Mouse (Mus musculus) CH12F3 (cell line): Measurements from ENCODE around the gene Pcgf2.
"Not testable (repeated sequence)": the region's sequence is repeated elsewhere in the genome, so short reads cannot be mapped to it uniquely, and the experiment has no call there.

Source experiments
- in situ Hi-C: fragments of 300-500 bp; cut with MboI; formaldehyde crosslinking; loops from 2 replicates; pipeline ENCODE4 v1.14.3; 2020; ENCODE audit warnings: low sequenced_read_pairs

The Pcgf2 gene

GRCm38 (mm10) chr11:97700003-97700745 is at the start of gene Pcgf2:
TSS of gene Pcgf2 (minus strand) at chr11:97700497.
- in situ Hi-C loops, result no loop called here

GRCm38 (mm10) chr11:97748496-97748895 is 48.2 kb upstream of the Pcgf2 start:
- in situ Hi-C loops, result no loop called here

- in situ Hi-C loops, result no loop called here
These were observed 47.5 kb upstream of the Pcgf2 start for GRCm38 (mm10) chr11:97747773-97748172.

GRCm38 (mm10) chr11:97745331-97745721 is 45.0 kb upstream of the Pcgf2 start:
- in situ Hi-C loops, result no loop called here

GRCm38 (mm10) chr11:97744718-97745330 is 44.5 kb upstream of the Pcgf2 start:
- in situ Hi-C loops, result no loop called here

DNA sequence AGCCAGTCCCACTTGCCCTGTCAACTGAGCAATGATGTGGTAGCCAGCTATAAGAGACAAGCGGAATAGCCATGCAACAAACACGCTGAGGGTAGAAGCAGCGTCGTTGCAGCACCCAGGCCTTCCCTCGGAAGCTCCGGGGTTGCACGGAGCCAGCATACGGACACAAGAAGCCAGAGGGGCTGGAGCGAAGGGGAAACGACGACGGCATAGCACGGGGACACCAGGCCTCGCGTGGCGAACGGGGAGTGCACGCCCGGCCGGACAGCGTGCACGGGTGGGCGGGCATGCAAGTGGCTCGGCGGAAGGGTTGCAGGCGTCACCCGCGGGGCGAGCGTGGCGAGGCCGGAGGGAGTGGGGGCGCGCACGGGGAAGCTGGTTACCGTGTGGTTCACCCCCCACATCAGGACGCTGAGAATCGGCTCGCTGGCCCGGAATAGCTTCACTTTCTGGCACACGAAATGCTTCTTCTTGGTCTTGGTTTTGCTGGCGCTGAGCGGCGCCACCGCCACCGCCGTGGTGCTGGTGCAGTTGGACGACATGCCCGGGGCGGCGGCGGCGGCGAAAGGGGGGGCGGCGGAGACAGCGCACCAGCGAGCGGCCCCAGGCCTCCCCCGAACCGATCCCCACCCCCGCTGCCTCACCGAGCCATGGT is 43.9 kb upstream of the Pcgf2 start, which contains the start of gene Pip4k2b:
Gene Pip4k2b (minus strand): TSS at position 642 of the 655 bp plus-strand sequence.
- in situ Hi-C loops, result no loop called here

GRCm38 (mm10) chr11:97743423-97743822 is 43.1 kb upstream of the Pcgf2 start:
- in situ Hi-C loops, result no loop called here

DNA sequence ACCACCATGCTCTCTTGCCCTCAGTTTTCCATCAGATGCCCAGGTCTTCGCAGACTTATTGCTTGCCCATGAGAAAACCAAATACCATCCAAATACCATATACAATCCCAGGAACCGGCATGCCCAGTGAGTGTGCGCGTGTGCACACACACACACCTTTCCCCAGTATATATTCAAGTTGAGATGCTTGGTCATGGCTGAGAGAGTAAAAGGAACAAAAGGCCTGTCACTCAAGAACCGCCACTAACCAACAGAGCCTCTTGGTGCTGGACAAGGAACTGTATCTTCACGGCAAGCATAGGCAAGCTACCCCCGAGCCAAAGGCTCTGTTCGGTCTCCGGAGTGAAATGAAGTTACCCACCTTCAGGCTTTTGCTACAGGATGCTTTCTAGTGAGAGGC is 42.3 kb upstream of the Pcgf2 start:
- in situ Hi-C loops, result no loop called here

DNA sequence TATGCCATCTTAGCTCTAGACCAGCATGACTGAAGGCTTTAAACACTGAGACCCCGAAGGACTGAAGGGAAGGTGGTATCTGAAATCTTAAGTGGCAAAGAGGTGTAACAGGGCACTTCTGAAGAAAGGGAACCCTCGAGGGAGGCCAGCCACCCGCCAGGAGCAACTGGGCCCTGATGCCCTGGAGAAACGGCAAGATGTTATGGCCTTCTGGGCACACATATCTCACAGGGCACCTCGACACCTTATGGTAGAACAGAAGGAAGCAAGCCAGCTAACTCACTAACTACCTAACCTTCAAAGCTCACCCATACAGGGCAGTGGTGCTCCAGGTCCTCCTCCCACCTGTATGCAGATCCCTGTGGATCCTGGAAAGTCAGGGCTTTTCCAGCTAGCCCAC is 41.9 kb upstream of the Pcgf2 start:
- in situ Hi-C loops, result no loop called here

DNA sequence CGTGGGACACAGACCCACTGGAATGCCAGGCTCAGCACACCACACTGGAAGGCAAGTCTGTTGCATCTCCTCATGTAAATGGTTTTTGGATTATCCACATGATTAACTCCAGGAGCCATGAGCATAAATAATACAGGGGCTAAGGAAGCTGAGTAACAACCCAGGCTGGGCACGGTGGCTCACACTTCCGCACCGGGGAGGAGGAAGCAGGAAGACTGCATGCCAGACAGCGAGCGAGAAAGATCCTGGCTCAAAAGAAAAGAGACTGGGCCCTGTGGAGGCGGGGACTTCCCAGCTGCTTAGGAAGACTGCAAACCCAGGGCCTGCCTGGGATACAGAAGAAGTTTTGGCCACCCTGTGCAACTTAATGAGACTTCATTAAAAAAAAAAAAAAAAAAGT is 39.9 kb upstream of the Pcgf2 start:
- in situ Hi-C loops, result no loop called here

DNA sequence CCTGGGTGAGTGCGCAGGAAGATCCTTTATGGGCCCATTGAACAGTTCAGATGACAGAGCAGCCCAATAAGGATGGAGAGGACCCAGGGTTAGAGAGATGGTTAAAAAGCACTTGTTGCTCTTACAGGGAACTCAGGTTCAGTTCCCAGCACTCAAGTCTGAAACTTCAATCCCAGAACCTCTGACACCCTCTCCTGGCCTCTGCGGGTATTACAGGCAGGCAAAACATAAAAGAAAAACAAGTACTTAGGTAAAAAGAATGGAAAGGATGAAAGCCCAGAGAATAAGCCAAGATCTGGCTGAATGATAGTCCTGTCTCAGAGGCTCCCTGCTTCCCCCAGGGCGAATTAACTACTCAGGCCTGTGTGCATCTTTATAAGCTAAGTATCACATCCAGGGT is 38.9 kb upstream of the Pcgf2 start:
- in situ Hi-C loops, result no loop called here

- in situ Hi-C loops, result no loop called here
These were observed 38.4 kb upstream of the Pcgf2 start for GRCm38 (mm10) chr11:97738703-97739102.

DNA sequence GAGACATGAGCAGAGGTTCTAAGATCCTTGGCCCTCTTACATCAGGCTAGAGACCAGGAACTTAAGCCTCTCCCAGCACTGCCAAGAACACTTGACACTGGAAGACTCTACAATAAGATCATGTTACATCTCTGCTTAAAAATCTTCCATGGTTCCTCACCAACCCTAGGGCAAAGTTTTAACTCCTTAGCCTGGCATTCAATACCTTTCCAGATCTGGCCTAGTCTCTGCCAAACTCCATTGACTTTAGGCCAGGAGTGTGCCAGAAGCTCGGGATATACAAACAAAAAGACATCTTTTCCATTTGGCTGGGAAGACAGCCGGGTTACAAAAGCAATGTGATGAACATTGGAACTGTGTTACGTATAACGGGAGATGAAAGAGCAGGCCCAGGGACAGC is 37.3 kb upstream of the Pcgf2 start:
- in situ Hi-C loops, result no loop called here

GRCm38 (mm10) chr11:97736645-97737044 is 36.3 kb upstream of the Pcgf2 start:
- in situ Hi-C loops, result no loop called here

GRCm38 (mm10) chr11:97734810-97735209 is 34.5 kb upstream of the Pcgf2 start:
- in situ Hi-C loops, result not testable (repeated sequence)

DNA sequence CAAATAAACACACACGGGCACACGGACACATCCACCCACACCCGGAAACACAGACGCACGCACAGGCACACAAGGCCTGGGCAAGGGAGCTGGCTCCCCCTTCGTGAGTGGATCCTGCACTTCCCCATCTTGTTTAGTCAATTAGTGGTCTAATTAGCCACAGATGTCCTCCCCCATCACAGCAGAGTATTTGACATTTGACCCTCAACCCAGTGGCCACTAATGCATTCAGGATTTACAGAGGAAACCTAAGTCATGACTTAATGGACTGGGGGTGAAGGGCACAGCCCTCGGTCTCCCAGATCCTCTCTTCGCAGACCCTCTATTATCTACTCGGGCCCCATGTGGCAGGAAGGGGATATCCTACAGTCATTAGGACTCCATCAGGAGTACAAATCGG is 33.4 kb upstream of the Pcgf2 start:
- in situ Hi-C loops, result no loop called here

- in situ Hi-C loops, result no loop called here
These were observed 28.4 kb upstream of the Pcgf2 start for GRCm38 (mm10) chr11:97728730-97729129.

GRCm38 (mm10) chr11:97728311-97728710 is 28.0 kb upstream of the Pcgf2 start:
- in situ Hi-C loops, result no loop called here

DNA sequence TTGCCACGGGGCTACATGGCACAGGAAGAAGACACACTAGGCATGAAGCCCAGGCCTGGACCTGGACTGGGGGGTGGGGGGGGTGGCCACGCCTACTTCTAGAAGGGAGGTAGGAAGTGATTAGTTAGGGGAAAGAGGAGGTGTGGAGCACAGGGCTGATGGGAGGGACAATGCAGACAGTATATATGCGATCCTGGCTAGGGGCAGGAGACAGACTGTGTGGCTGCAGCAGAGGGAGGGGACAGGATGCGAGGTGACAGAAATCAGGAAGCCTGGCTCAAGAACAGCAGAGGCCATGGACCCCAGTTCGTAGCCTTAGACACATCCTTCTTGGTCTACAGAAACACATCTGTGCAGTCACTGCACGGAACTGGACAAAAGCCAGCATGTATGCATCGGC is 23.4 kb upstream of the Pcgf2 start:
- in situ Hi-C loops, result no loop called here

- in situ Hi-C loops, result no loop called here
These were observed 21.0 kb upstream of the Pcgf2 start for GRCm38 (mm10) chr11:97721338-97721737.

DNA sequence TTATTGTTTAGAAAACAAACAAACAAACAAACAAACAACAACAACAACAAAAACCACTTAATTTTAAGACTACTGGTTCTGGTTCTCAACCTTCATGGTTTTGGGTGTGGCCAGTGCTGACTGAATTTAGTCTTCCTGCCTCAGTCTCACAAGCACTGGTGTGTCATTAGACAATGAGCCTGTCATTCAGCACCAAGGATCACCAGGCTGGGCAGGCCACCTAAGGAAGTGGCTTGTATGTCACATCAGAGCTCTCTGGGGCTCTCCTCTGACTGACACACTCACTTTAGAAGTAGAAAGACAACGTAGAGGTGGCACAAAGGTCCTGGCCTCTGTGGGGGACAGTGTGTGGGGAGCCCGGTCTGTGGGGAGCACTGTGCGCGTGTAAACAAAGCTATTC is 18.7 kb upstream of the Pcgf2 start:
- in situ Hi-C loops, result no loop called here

DNA sequence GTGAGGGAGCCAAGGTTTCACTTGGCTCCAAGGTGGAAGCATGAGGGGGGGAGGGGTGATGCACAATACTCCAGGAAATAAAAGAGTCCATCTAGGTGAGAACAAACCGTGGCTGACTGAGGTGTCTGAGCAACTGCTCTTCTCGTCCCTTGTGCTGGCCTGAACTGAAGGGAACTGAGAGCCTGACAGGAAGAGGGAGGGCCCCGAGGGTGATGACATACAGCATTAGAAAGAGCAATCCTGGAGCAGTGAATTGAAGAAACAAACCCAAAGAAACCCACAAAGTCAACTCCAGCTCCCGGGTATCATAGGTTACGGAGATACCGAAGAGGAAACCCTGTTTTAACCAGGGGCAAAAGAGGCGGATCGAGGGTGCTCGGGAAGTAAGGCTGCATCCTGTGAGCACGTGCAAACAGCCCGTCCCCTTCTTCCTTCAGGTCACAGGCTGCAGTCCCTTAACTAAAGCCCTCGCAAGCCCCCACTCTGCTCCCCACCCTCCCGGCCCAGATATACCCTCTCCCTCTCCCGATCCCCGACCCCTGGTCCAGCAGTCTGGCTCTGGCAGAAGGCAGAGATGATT is 18.1 kb upstream of the Pcgf2 start:
- in situ Hi-C loops, result no loop called here
